Mouse (Mus musculus) C2C12 (cell line): ENCODE data around the gene Slc19a3. TPM values are rescaled to one million over a fixed set of nuclear protein-coding genes. Genes with fewer than 3 reads are reported as not detected.

Experiments
- H3K27me3 ChIP-seq: one replicate; pipeline ENCODE4 v1.6.1; 2011; ENCODE audit not compliant: control insufficient read depth, insufficient read depth, insufficient read length
- H3K36me3 ChIP-seq: one replicate; pipeline ENCODE4 v1.6.1; 2011; ENCODE audit not compliant: control insufficient read depth, insufficient read depth
- H3K4me3 ChIP-seq: one replicate; pipeline ENCODE4 v1.5.1; 2011; ENCODE audit warnings: mild to moderate bottlenecking, control low read depth; ENCODE audit not compliant: poor library complexity, insufficient read depth, severe bottlenecking
- H3K79me2 ChIP-seq: one replicate; pipeline ENCODE4 v1.6.1; 2011; ENCODE audit not compliant: control insufficient read depth, insufficient read depth
- H3K79me3 ChIP-seq: one replicate; pipeline ENCODE4 v1.6.1; 2011; ENCODE audit warnings: low read depth, control low read depth
- H3ac ChIP-seq: one replicate; pipeline ENCODE3; 2011; ENCODE audit warnings: low read depth; ENCODE audit not compliant: control insufficient read depth, insufficient read length
- CEBPB ChIP-seq: IDR thresholded peaks from one replicate; pipeline ENCODE4 v1.6.1; 2011; ENCODE audit warnings: low read depth, mild to moderate bottlenecking, control low read depth, moderate library complexity
- CTCF ChIP-seq: IDR thresholded peaks from one replicate; pipeline ENCODE4 v1.5.1; 2011; ENCODE audit not compliant: control insufficient read depth, insufficient read depth, insufficient read length
- FOSL1 ChIP-seq: IDR thresholded peaks from one replicate; pipeline ENCODE4 v1.8.0; 2011; ENCODE audit warnings: mild to moderate bottlenecking, low read length; ENCODE audit not compliant: poor library complexity, insufficient read depth, severe bottlenecking
- MAX ChIP-seq: IDR thresholded peaks from one replicate; pipeline ENCODE4 v1.6.1; 2011; ENCODE audit warnings: mild to moderate bottlenecking, control low read depth
- MYOD1 ChIP-seq: IDR thresholded peaks from one replicate; pipeline ENCODE4 v1.6.1; 2011; ENCODE audit warnings: low read depth; ENCODE audit not compliant: control insufficient read depth, insufficient read length
- MYOG ChIP-seq: IDR thresholded peaks from one replicate; pipeline ENCODE4 v1.6.1; 2011; ENCODE audit not compliant: control insufficient read depth, insufficient read length; ENCODE audit errors: extremely low read depth
- USF1 ChIP-seq: IDR thresholded peaks from one replicate; pipeline ENCODE4 v1.6.1; 2011; ENCODE audit warnings: low read depth, mild to moderate bottlenecking, control low read depth, moderate library complexity
- polyA plus RNA-seq: library from polyadenylated mRNA; unstranded; fragments of >200 nt; fragmentation: generic; extraction: Trizol; gene quantifications from one replicate; pipeline ENCODE4 v1.2.1, GENCODE M21; 2012; ENCODE audit warnings: missing spikeins

Slc19a3 gene
- polyA plus RNA-seq, 1 experiment = not detected

DNA sequence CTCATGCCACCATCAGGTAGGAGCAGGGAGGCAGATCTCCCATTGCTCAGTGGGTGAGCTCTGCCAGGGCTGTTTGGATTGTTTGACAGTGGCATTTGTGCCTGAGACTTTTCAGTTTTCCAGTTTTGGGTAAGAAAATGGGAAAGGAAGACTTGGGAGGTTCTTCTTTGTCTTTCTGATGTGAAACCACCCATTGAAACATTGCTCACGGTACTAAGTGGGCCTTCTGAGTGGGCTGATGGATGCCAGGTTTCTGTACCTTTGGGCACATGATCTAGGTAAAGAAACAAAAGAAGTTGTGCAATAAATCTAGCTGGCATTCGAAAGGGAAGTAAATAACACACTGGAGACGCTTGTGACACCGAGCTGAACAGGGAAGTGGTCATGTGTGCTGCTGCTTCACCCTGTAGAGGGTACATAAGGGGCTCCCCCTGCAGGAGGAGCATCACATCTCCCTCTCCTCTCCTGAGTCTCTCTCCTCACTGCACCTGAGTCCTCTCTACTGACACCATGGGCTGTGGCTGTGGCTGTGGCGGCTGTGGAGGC is 6.7 kb upstream of the Slc19a3 start, which contains the start of gene Gm47969:
TSS of gene Gm47969 (plus strand) at position 51 of the 546 bp plus-strand sequence.
- Histone ChIP-seq H3K79me2 (no peaks in the 10 kb centered on the region), H3K79me3 (no peaks in the 10 kb centered on the region), H3K27me3 (peaks cover 22% of the 10 kb centered on the region), H3K36me3 (no peaks in the 10 kb centered on the region), H3K4me3 (no peak within 1 kb of the TSS), H3ac (no peak within 1 kb of the TSS)
- no peak for TF ChIP-seq CEBPB
- TF ChIP-seq MAX = no peak
- TF ChIP-seq MYOD1 = no peak
- TF ChIP-seq FOSL1 = no peak
- no peak for TF ChIP-seq CTCF
- no peak for TF ChIP-seq MYOG
- TF ChIP-seq USF1 = no peak

DNA sequence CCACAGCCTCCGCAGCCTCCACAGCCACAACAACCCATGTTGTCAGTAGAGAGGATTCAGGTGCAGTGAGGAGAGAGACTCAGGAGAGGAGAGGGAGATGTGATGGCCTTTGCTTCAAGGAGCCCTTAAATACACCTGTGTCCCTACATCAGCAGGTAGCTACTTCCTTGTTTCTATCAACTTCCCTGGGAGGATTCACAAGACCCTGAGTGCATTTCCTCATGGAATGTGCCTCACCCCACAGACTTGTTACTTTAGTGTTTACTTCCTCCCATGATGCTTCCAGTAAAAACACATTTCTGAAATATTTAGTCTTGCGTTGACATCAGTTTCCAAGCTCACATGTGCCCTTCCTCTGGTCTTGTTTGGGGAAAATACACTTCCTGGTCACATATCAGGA is 4.1 kb upstream of the Slc19a3 start, which contains the start of gene Krtap28-10:
TSS of gene Krtap28-10 (minus strand) at position 101 of the 400 bp plus-strand sequence.
- no peaks in the 10 kb centered on the region for H3K79me2 ChIP-seq
- no peaks in the 10 kb centered on the region for H3K36me3 ChIP-seq
- peaks cover 34% of the 10 kb centered on the region for H3K27me3 ChIP-seq
- no peak within 1 kb of the TSS for H3K4me3 ChIP-seq
- H3ac ChIP-seq = no peak within 1 kb of the TSS
- H3K79me3 ChIP-seq = no peaks in the 10 kb centered on the region
- TF ChIP-seq MAX (no peak), MYOD1 (no peak), CTCF (no peak), FOSL1 (no peak), USF1 (no peak), CEBPB (no peak), MYOG (no peak)

DNA sequence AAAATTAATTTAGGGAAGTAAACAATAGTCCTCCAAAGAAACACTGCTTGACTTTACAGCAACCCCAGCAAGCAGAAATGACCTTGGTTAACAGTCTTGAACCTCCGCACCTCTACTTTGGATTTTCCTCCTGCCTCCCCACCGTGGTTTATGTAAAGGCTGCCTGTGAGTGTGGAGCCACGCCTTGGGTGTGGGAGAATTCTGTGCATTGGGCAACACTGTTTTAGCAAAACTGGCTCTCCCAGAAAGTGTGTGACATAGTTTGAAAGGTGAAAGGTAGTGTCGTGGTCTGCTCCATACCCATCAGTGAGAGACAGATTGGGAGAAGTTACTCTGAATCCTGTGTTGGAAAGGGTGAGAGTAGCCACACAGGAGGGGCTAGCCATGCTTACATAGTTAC is 832 bp upstream of the Slc19a3 start:
- H3K27me3 ChIP-seq = peaks cover 26% of the 10 kb centered on the region

DNA sequence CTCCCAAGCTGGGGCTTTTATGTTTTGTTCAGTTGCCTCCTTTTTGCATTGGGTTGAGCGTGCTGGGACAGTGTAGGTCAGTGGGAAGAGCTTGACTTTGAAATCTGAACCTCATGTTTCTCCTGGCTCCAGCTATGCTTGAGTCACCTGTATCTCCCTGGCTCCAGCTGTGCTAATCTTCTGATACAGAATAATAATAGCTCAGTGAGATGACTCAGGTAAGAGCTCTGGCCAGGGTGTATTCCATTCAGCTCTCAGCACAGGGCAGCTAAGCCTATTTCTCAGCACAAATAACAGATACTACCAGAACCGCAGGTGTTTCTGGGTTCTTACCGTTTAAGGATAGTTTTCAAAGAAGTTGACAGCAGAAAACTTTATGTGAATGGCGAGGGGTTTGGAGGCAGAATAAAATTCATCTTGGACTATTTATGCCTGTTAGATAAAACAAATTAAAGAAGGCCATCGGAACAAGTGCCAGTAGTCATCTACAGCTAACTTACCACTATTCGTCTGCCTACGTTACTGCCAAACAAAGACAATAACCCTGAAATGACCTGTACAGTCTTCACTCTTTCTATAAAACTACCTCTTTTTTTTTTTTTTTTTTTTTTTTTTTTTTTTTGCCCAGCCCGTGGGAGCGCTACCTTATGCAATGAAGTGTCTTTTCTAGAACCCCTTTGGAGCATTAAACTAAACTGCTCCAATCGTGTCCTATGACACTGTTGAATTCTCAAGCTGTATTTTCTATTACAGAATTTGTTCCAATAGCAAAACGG is 1.2 kb downstream of the Slc19a3 start:
- Histone ChIP-seq H3K27me3 (peaks cover 24% of the 10 kb centered on the region), H3K4me3 (no peak overlapping the region), H3K79me3 (no peaks in the 10 kb centered on the region), H3K79me2 (no peaks in the 10 kb centered on the region), H3ac (no peak overlapping the region), H3K36me3 (no peaks in the 10 kb centered on the region)
- TF ChIP-seq CTCF (no peak), MAX (no peak), FOSL1 (no peak), MYOG (no peak), USF1 (no peak), CEBPB (no peak), MYOD1 (no peak)

More for the DNA sequence above, 832 bp upstream of the Slc19a3 start:
- H3K79me2 ChIP-seq = no peaks in the 10 kb centered on the region
- no peaks in the 10 kb centered on the region for H3K36me3 ChIP-seq
- H3K4me3 ChIP-seq = no peak overlapping the region
- H3ac ChIP-seq = no peak overlapping the region
- TF ChIP-seq MAX (no peak), CTCF (no peak), USF1 (no peak), MYOD1 (no peak), FOSL1 (no peak), CEBPB (no peak), MYOG (no peak)
- no peaks in the 10 kb centered on the region for H3K79me3 ChIP-seq

DNA sequence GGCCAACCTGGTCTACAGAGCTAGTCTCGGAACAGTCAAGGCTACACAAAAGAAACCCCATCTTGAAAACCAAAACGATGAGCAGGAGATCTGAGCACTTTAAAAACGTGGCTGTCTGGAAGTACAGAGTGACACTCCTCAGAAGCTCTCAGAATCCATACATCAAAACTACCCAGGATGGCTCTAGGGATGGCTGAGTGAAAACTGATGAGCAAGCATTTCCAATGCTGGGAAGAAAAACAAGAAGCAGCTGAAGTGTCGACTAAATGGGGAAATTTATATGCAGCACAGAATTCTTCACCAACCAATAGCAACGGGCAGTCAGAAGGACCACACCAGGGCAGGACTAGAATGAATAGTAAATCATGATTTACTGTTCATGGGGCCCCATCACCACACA is 3.7 kb downstream of the Slc19a3 start:
- Histone ChIP-seq H3K79me3 (no peaks in the 10 kb centered on the region), H3K4me3 (no peak overlapping the region), H3K27me3 (peaks cover 18% of the 10 kb centered on the region), H3ac (no peak overlapping the region), H3K79me2 (no peaks in the 10 kb centered on the region), H3K36me3 (no peaks in the 10 kb centered on the region)
- no peak for TF ChIP-seq CTCF
- no peak for TF ChIP-seq MYOD1
- no peak for TF ChIP-seq MAX
- no peak for TF ChIP-seq CEBPB
- no peak for TF ChIP-seq MYOG
- no peak for TF ChIP-seq FOSL1
- no peak for TF ChIP-seq USF1
